Mouse (Mus musculus) embryonic facial prominence, embryonic 11.5 days (tissue): ENCODE measurements around the gene Mtap. TPM values are rescaled to one million over a fixed set of nuclear protein-coding genes. Genes with fewer than 3 reads are reported as not detected.

Experiments used
- ATAC-seq: fragments of 200-750 bp; cut with Nextera tagmentation; replicated peaks from 2 replicates; pipeline ENCODE4 v1.8.0; 2017; ENCODE audit warnings: low read depth; ENCODE audit not compliant: insufficient number of reproducible peaks, low FRiP score, low TSS enrichment
- DNase-seq: peaks from one replicate; pipeline ENCODE4 v3.0.0-alpha.2; 2015; ENCODE audit warnings: low spot score
- H3K27ac ChIP-seq: fragments of 300-500 bp; sonication (generic); replicated peaks from 2 replicates; pipeline ENCODE4 v1.5.1; 2014; ENCODE audit warnings: mild to moderate bottlenecking, low read depth, low read length, control low read depth
- H3K27me3 ChIP-seq: fragments of 300-500 bp; sonication (generic); 2 replicates; pipeline ENCODE4 v1.6.1; 2014; ENCODE audit warnings: mild to moderate bottlenecking, low read length, moderate library complexity, mixed read lengths; ENCODE audit not compliant: control insufficient read depth, insufficient read depth
- H3K36me3 ChIP-seq: fragments of 300-500 bp; sonication (generic); replicated peaks from 2 replicates; pipeline ENCODE4 v1.6.1; 2014; ENCODE audit warnings: low read depth, mild to moderate bottlenecking, low read length, moderate library complexity, mixed read lengths; ENCODE audit not compliant: control insufficient read depth, insufficient read depth
- H3K4me1 ChIP-seq: fragments of 300-500 bp; sonication (generic); 2 replicates; pipeline ENCODE4 v1.6.1; 2014; ENCODE audit warnings: low read length, mixed read lengths; ENCODE audit not compliant: control insufficient read depth, insufficient read depth
- H3K4me2 ChIP-seq: fragments of 300-500 bp; sonication (generic); 2 replicates; pipeline ENCODE4 v1.6.1; 2014; ENCODE audit warnings: low read depth, mild to moderate bottlenecking, control low read depth, low read length, moderate library complexity
- H3K4me3 ChIP-seq: fragments of 300-500 bp; sonication (generic); 2 replicates; pipeline ENCODE4 v1.5.1; 2014; ENCODE audit warnings: low read depth, low read length, control low read depth
- H3K9ac ChIP-seq: fragments of 300-500 bp; sonication (generic); replicated peaks from 2 replicates; pipeline ENCODE4 v1.6.1; 2014; ENCODE audit warnings: mild to moderate bottlenecking, control low read depth, low read length
- H3K9me3 ChIP-seq: fragments of 300-500 bp; sonication (generic); replicated peaks from 2 replicates; pipeline ENCODE4 v1.6.1; 2016; ENCODE audit warnings: mild to moderate bottlenecking, low read length, inconsistent platforms, mixed read lengths; ENCODE audit not compliant: control insufficient read depth
- WGBS: fragments of 180-500 bp; shearing (Covaris S2); extraction: QIAGEN DNeasy Blood & Tissue Kit; methylation state at CpG from one replicate; pipeline ENCODE4 v1.1.7; 2014; 5-methylcytosine and 5-hydroxymethylcytosine counted together
- polyA plus RNA-seq: library from polyadenylated mRNA; unstranded; fragments of >200 nt; fragmentation: Nextera tagmentation; extraction: Ambion mirVana; gene quantifications from 2 replicates; pipeline ENCODE4 v1.2.1, GENCODE M21; 2014

Mtap gene
- polyA plus RNA-seq, 1 experiment from 2014 or later: 143 TPM

- Histone ChIP-seq H3K4me2 (no peak overlapping the region), H3K27ac (no peak overlapping the region), H3K4me1 (no peaks in the 10 kb centered on the region), H3K9me3 (no peaks in the 10 kb centered on the region), H3K9ac (no peak overlapping the region), H3K36me3 (peaks cover 12% of the 10 kb centered on the region), H3K4me3 (no peak overlapping the region), H3K27me3 (no peaks in the 10 kb centered on the region)
- no peak for DNase-seq
- WGBS: 93% methylated on average over 9 of the region's 9 CpGs
- no peak for ATAC-seq
Observed at GRCm38 (mm10) chr4:89168877-89169276, 32.0 kb downstream of the Mtap start.

GRCm38 (mm10) chr4:89169739-89170138, 32.8 kb downstream of the Mtap start:
- Histone ChIP-seq H3K27ac (no peak overlapping the region), H3K4me3 (no peak overlapping the region), H3K36me3 (peaks cover 11% of the 10 kb centered on the region), H3K27me3 (no peaks in the 10 kb centered on the region), H3K4me2 (no peak overlapping the region), H3K9me3 (no peaks in the 10 kb centered on the region), H3K4me1 (no peaks in the 10 kb centered on the region), H3K9ac (no peak overlapping the region)
- DNase-seq (no peak), ATAC-seq (no peak)
- WGBS: 85% methylated on average over 4 of the region's 4 CpGs

- ATAC-seq: no peak
- H3K9me3 ChIP-seq: no peaks in the 10 kb centered on the region
- H3K9ac ChIP-seq: no peak overlapping the region
- H3K36me3 ChIP-seq: peaks cover 11% of the 10 kb centered on the region
- WGBS: 96% methylated on average over 6 of the region's 6 CpGs
- no peaks in the 10 kb centered on the region for H3K27me3 ChIP-seq
- H3K4me3 ChIP-seq: no peak overlapping the region
- no peak overlapping the region for H3K27ac ChIP-seq
- no peak for DNase-seq
- no peak overlapping the region for H3K4me2 ChIP-seq
- no peaks in the 10 kb centered on the region for H3K4me1 ChIP-seq
Observed at GRCm38 (mm10) chr4:89170931-89171330, 34.0 kb downstream of the Mtap start.

- peaks cover 11% of the 10 kb centered on the region for H3K36me3 ChIP-seq
- no peak overlapping the region for H3K27ac ChIP-seq
- WGBS: 92% methylated on average over 14 of the region's 14 CpGs
- no peak overlapping the region for H3K4me3 ChIP-seq
- no peak overlapping the region for H3K9ac ChIP-seq
- H3K4me2 ChIP-seq: no peak overlapping the region
- DNase-seq: no peak
- no peaks in the 10 kb centered on the region for H3K9me3 ChIP-seq
- no peaks in the 10 kb centered on the region for H3K27me3 ChIP-seq
- no peaks in the 10 kb centered on the region for H3K4me1 ChIP-seq
- ATAC-seq: no peak
Observed at GRCm38 (mm10) chr4:89172873-89173605, 36.1 kb downstream of the Mtap start.

GRCm38 (mm10) chr4:89177514-89178307, 40.8 kb downstream of the Mtap start:
- WGBS: 74% methylated on average over 6 of the region's 6 CpGs
- H3K4me3 ChIP-seq: no peak overlapping the region
- H3K9me3 ChIP-seq: no peaks in the 10 kb centered on the region
- no peak overlapping the region for H3K9ac ChIP-seq
- no peak overlapping the region for H3K27ac ChIP-seq
- no peak overlapping the region for H3K4me2 ChIP-seq
- H3K36me3 ChIP-seq: peaks cover 15% of the 10 kb centered on the region
- H3K4me1 ChIP-seq: no peaks in the 10 kb centered on the region
- H3K27me3 ChIP-seq: no peaks in the 10 kb centered on the region
- ATAC-seq (no peak), DNase-seq (no peak)

- H3K4me2 ChIP-seq: no peak overlapping the region
- DNase-seq: no peak
- no peak overlapping the region for H3K9ac ChIP-seq
- H3K27me3 ChIP-seq: no peaks in the 10 kb centered on the region
- no peaks in the 10 kb centered on the region for H3K9me3 ChIP-seq
- peaks cover 4% of the 10 kb centered on the region for H3K36me3 ChIP-seq
- no peak for ATAC-seq
- no peak overlapping the region for H3K4me3 ChIP-seq
- no peaks in the 10 kb centered on the region for H3K4me1 ChIP-seq
- WGBS: 92% methylated on average over 5 of the region's 5 CpGs
- no peak overlapping the region for H3K27ac ChIP-seq
Observed at GRCm38 (mm10) chr4:89180121-89180520, 43.2 kb downstream of the Mtap start.

GRCm38 (mm10) chr4:89181656-89182055, 44.7 kb downstream of the Mtap start:
- no peak overlapping the region for H3K9ac ChIP-seq
- H3K36me3 ChIP-seq: peaks cover 4% of the 10 kb centered on the region
- no peak for DNase-seq
- H3K4me2 ChIP-seq: no peak overlapping the region
- no peak overlapping the region for H3K27ac ChIP-seq
- no peaks in the 10 kb centered on the region for H3K4me1 ChIP-seq
- peak; percentile 29; the same call in 1 of the 2 replicates for ATAC-seq
- no peaks in the 10 kb centered on the region for H3K27me3 ChIP-seq
- no peaks in the 10 kb centered on the region for H3K9me3 ChIP-seq
- WGBS: 98% methylated on average over 2 of the region's 2 CpGs
- H3K4me3 ChIP-seq: no peak overlapping the region

GRCm38 (mm10) chr4:89182486-89182885, 45.6 kb downstream of the Mtap start:
- Histone ChIP-seq H3K4me3 (no peak overlapping the region), H3K9ac (no peak overlapping the region), H3K36me3 (peaks cover 4% of the 10 kb centered on the region), H3K4me2 (no peak overlapping the region), H3K27ac (no peak overlapping the region), H3K4me1 (no peaks in the 10 kb centered on the region), H3K9me3 (no peaks in the 10 kb centered on the region), H3K27me3 (no peaks in the 10 kb centered on the region)
- DNase-seq (no peak), ATAC-seq (no peak)
- 96% methylated on average over 3 of the region's 3 CpGs for WGBS
